Mouse (Mus musculus) telencephalon, adult 2 months (tissue): Measurements from ENCODE around the gene Triobp.
"Not testable (repeated sequence)": the region's sequence is repeated elsewhere in the genome, so short reads cannot be mapped to it uniquely, and the experiment has no call there.

ENCODE experiments used
- DNase-seq: peaks from one replicate; pipeline ENCODE4 v3.0.0-alpha.2; 2011; ENCODE audit warnings: low read depth, low spot score

Gene Triobp

DNA sequence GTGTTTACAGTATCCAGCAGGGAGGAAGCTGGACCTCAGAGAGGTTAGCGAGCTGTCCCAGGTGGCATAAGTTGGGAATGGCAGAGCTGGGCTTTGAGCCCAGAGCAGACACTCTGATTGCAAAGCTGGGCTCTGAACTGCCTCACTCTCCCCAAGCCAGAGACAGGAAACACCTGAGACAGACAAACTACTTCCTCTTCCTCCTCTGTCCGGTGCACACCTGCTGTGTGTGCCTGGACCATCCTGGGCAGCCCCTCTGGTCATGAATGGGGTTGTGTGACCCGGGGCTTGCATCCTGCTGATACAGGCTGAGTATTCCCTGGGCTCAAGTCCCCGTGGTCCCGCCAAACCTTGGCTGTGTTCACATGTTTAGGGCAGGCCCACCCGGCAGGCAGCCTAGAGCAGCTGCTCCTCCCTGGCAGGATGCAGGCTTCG is 52.9 kb downstream of the Triobp start:
- DNase-seq = no peak

DNA sequence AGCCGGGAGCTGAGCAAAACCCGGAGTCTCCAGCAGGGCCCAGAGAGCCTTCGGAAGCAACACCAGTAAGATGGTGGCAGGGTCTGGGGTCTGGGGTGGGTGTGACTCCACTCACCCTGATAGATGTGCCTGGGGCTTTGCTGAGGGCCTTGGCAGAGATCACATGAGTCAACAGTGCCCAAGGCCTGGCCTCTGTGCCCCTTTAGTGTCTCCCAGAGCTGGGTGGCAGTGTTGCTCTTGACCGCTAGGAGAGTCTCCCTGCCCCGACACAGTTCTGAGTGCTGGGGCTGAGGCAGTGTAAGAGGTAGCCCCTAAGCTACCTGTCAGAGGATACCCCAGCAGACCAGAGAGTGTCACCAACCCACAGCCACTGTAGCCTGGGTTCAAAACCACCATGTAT is 54.0 kb downstream of the Triobp start:
- DNase-seq = no peak

DNA sequence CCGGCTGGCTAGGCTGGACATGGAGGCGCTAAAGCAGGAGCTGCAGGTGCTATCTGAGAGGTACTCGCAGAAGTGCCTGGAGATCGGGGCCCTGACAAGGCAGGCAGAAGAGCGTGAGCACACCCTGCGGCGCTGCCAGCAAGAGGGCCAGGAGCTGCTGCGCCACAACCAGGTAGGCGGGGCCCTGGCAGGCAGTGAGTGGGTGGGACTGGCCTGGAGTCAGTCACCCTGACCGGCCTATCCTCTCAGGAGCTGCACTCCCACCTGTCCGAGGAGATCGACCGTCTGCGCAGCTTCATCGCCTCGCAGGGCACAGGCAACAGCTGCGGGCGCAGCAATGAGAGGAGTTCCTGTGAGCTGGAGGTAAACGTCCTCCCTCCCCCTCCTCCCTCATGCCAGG is 54.5 kb downstream of the Triobp start:
- no peak for DNase-seq

DNA sequence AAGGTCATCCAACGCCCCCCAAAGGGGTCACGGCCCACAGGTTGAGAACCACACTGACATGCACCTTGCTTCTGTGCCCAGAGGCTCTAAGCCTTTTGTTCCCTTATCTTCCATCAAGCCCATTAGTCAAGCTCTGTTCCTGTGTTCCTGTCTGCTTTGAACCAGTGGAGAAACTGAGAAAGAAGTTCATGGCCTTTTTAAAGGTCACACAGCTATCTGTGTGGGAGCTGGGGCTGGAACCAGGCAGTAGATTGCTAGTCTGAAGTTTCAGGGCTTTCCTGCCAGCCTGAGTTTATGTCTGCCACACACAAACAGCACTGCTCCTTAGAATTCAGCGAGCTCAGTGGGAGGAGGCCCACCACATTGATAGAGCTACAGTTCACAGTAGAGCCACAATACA is 55.6 kb downstream of the Triobp start:
- DNase-seq = no peak

DNA sequence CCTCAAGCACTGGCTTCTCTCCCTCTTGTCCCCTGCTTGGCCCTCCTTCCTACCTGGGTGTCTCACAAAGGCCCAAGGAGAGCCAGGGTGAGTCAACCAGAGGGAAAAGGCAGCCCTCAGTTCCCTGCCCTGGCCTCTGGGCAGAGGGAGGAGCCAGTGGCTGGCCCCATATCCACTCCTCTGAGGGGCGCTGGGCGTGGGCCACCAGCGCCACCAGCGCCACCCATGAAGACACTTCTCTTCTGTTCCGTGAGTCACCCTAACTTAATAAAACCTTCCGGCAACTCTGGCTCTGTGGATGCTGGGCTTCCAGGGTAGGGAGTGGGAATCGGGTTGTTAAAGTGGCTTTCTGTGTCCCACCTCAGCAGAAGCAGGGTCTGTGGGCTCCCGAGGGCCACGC is 58.1 kb downstream of the Triobp start:
- no peak for DNase-seq

DNA sequence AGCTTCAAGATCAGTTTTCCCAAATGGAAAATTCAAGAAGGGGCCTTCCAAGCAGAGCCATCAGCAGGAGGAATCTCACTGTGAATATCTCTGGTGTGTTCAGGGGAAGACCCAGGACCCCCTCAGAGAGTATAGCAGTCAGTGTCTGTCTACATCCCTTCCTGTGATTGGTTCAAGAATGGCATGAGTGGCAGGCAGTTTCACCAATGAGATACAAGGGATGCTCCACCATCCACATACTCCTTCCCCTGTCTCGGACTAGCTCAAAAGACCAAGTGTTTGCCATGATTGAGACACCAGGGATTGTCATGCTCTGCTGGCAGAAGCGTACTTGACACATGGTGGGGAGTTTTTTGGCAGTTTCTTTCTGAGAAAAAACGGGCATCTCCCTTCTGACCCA is 59.1 kb downstream of the Triobp start:
- no peak for DNase-seq

DNA sequence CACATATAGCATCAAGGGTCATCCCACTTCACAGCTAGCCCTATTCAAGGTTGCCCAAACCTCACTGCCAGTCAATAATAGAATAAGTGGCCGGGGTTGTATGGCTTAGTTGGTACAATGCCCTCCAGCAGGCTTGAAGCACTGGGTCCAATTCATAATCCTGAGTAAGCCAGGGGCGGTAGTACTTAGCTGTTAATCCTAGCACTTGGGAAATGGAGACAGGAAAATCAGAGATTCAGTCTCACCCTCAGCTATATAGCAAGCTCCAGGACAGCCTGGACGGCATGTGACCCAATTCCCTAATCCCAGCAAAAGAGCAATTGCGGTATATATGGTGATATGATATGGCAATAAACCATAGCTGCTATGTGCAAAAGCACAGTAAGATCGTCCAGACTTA is 59.5 kb downstream of the Triobp start:
- DNase-seq = no peak

DNA sequence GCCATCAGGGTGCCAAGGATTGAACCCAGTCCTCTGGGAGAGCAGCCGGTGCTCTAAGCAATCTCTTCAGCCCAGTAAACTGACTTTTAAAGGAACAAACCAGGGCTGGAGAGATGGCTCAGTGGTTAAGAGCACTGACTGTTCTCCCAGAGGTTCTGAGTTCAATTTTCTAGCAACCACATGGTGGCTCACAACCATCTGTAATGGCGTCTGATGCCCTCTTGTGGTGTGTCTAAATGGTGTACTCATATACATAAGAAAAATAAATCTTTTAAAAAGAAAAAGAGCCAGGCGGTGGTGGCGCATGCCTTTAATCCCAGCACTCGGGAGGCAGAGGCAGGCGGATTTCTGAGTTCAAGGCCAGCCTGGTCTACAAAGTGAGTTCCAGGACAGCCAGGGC is 60.3 kb downstream of the Triobp start:
- DNase-seq = not testable (repeated sequence)

DNA sequence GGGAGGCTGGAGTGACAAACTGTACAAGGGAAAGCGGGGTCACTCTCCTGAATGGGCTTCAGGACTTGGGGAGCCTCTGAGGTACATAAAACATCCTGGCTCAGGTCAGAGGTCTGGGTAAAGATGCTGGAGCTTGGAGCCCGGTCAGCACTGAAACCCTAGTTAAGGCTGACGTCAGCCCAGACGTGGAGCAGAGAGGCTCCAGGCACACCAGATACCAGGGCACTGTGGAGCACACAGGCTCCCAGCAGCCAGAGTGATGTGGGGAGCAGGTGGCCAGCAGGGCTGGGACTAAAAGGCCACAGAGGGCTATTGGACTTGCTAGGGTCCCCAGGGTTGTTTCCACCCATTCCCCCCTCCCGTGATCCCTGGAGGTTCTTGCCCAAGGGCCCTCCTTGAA is 62.2 kb downstream of the Triobp start:
- no peak for DNase-seq

DNA sequence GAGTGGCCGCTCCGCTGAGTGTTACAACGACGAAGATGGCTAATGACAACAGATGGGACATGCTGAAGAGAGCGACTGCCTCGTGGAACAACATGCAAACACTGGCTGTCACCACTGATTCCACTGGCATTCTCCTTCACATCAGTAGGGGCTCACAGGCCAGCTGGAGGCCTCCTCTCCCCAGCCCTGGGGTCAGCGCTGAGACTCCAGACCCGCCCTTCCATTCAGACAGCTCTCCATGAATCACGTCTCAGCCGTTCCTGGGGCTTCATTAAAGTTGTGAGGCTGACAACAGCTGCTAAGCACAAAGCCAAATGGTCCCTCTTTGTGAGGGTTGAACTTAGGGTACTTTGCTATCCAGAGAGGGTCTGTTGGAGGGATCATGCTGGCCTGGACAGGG is 64.0 kb downstream of the Triobp start:
- no peak for DNase-seq

DNA sequence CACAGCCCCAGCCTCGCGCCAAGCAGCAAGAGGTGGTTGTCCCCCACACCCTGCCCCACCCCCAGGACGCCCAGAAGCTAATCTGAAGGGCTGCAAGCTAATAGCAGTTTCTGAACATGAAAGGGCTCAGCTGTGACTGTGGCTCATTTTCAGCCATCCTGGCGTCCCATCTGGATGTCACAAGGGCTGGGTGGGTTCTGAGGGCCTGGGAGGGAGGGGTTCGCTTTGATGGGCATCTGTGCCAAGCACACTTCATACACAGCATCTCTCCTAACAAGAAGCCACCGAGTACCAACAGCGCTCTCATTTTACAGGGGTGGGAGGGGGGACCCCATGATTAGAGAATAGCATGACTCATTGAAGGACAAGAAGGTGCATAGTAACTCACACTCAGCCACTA is 65.9 kb downstream of the Triobp start:
- DNase-seq = no peak

DNA sequence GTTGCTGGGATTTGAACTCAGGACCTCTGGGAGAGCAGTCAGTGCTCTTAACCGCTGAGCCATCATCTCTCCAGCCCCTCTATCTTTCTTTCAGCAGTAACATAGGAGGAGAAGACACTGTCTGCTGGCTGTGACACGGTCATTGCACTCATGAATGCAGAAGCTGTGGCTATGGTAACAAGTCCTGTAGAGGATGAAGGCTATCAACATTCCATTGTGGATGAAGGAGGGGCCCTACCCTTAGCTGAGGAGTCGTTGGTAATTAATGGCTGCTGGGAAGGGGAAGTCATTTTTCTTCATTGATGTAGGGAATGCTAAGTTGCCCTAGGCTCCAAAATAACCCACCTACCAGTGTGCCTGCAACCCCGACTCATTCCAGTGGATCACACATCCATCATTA is 70.7 kb downstream of the Triobp start:
- no peak for DNase-seq

DNA sequence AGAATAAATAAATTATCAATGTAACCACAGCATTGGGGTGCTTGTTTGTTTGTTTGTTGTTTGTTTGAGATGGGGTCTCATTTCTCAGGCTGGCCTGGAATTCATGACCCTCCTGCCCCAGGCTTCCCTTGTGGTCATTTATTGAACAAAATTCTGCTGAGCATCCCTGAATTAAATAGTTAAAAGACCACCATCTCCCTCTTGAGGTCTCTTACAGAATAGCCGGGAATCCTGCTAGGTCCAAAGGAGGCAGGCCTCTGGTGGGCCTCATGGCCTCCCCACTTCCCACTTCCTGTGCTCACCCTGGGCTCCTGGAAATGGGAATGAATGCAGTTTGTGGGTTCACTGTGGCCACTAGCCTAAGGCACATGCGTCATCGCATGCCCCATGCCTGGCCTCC is 71.4 kb downstream of the Triobp start:
- no peak for DNase-seq

DNA sequence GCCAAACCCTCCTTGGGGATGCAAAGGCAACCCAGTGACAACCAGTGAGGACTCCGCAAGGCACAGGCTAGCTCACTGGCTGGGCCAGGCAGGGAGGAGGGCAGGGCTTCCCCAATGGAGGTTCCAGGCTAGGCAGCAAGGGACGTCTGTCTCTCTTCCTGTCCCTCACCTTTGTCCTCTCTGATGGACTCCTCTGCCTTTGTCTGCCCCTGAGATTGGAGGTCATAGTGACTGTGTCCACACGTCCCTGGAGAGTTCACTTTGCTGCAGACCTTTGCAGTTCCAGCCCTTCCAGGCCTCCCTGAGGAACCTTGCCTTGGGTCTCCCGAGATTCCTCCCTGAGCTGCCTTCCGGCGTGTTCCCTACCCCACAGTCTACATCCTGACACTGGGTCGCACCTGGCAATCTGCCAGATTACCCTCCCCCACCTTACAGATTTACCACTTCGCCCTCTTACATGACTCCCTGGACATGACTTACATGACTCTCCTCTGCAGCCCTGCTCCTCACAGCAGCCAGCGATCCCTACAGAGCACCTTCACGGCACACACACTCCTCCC is 75.2 kb downstream of the Triobp start:
- no peak for DNase-seq

DNA sequence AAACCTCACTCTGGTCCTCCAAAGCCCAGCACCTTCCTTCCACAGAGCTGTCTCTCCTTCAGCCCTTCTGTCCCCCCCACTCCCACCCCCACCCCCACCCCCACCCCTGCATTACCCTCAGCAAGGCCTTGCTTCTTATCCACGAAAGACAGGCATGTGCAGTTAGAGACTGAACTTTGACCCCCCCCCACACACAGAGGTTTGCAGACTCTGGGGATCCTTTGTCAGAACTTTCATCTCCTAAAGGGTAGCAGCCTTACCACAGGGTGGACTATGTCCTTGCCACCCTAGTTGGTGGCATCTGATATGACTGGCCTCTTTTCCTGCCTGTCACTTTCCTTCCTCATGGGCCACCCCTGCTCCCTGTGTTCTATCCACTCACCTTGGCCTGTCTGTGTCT is 75.8 kb downstream of the Triobp start:
- DNase-seq = no peak

DNA sequence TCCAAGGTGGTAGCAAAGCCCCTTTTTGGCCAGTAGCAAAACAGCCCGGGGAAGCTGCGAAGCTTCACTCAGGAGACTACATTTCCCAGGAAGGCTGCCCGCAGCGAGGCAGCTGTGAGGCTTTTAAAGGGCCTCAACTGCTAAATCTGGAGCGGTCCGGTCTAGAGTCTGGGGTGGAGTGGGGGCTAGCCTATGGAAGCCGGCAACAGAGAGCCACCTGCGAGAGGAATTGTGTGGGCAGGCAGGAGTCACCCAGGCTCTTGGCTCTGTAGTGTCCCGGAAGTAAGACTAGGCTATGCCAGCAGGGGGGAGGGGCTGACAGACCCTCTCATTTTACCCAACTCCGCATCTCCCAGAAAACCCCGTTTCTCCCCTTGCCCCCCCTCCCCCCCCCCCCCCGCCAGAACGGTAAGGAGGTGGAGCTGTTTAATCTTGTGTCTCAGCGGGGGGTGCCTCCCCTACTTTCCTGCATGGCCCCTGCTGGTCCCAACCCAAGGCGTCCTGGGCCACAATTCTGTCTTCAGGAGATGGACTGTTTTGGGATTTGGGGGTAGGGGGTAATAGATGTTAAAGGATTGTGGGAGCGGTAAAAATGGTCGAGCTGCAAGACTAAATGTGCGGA is 78.3 kb downstream of the Triobp start:
- DNase-seq = no peak

DNA sequence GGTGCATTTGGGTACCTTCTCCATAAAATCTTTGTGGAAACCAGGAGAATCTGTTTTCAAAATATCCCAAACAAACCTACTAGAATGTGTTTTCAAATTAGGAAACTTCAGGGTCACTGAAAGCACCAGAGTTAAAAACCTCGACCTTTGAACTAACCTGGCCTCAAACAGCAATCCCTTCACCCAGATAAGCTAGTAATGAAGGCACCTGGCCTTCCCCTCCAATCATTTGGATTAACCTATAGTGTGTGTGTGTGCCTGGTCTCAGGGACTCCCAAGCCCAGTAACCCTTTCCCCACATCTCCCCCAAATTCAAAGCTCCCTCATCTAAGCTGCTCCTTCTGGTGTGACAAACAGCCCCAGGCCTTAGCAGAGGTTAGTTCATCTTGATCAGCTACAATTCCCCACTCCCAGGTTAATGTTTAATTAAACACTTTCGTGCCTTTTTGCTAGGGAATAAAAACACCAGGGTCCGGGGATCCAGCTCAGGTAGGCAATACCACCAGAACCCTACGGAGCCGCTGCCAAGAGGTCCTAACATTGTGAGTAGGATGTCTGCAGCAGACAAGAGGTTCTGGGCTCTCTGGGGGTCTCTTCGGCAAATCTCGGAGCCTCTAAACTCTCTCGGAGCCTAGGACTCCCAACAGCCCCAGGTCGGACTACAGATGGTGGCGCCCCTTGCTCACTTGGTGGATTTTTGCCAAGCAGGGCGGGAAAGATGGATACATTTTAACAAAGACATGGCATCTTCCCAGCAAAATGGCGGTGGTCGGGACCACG is 79.2 kb downstream of the Triobp start:
- DNase-seq = no peak

DNA sequence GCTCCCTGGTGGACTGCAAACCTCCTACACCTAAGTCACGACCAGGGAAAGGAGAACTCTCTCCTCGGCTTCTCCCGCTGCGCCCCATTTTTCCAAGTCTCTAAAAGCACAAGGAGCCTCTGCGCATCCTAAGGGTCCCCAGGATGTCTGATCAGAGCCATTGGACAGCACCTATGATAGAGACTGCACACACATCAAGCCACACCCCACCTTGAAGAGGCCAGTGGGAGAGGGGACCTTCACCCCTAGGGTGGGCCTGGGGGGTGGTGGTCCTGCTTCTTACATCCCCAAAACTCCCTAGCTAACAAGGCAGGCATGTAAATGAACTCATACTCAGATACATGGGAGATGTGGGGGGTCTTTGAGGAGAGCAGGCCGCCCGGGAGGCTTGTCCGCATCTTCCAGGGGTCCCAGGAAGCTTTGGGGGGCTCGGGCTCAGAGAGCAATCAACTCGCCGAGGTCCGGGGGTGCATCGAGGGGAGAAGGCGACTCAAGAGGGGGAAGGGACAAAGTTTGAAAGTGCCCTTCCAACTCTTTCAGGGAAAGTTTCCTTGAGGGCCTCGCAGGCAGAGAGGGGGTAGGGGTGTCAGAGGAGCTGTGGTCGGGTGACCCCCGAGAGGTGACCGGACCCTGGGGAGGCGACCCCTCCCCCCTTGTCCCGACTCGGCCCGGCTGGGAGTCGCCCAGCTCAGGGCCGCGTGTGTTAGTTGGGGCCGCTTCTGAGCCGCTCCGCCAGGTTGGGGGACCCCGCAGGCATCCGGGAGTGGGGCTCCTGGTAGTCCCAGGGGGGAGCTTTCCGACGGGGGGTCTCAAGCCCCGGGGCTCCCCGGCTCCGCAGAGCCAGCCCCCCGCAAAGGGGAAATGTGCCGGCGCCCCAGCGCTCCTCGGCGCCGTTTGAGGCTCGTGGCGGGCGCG is 80.0 kb downstream of the Triobp start:
- DNase-seq = no peak

DNA sequence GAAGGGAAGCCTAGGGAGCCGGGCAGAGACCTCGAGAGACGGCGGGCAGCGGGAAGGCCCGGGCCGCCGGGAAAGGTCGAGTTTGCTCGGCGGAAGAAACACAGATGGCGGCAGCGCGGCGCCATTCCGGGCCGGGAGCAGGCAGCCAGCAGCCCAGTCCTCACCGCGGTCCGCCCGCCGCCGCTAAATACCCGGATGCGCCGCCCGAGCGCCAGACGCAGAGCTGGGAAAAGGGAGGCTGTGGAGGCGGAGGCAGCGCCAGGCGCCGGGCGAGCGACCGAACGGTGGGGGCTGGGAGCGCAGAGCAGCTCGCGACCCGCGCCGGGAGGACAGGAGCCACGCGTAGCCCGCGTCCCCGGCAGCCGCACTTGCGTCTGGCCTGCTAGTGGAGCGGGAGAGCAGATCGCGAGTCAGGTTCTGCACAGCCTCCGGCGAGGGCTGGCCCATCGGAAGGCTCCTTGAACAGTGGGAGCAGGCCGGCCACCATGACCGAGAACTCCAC is 80.8 kb downstream of the Triobp start, which contains the start of gene H1f0:
Gene H1f0, plus strand, starts transcription at position 214 of the 502 bp plus-strand sequence.
- DNase-seq = peak; percentile 73

DNA sequence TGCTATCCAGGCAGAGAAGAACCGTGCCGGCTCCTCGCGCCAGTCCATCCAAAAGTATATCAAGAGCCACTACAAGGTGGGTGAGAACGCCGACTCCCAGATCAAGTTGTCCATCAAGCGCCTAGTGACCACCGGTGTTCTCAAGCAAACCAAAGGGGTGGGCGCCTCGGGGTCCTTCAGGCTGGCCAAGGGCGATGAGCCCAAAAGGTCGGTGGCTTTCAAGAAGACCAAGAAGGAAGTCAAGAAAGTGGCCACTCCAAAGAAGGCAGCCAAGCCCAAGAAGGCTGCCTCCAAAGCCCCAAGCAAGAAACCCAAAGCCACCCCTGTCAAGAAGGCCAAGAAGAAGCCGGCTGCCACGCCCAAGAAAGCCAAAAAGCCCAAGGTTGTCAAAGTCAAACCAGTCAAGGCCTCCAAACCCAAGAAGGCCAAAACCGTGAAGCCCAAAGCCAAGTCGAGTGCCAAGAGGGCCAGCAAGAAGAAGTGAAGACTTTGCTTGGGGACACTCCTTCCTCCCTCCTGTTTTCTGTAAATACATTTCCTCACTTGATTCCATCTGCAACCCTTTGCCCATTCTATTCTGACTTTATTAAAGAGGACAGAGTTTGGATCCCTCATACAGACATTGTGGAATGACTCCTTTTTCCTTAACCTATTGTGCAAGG is 81.4 kb downstream of the Triobp start:
- DNase-seq = no peak

DNA sequence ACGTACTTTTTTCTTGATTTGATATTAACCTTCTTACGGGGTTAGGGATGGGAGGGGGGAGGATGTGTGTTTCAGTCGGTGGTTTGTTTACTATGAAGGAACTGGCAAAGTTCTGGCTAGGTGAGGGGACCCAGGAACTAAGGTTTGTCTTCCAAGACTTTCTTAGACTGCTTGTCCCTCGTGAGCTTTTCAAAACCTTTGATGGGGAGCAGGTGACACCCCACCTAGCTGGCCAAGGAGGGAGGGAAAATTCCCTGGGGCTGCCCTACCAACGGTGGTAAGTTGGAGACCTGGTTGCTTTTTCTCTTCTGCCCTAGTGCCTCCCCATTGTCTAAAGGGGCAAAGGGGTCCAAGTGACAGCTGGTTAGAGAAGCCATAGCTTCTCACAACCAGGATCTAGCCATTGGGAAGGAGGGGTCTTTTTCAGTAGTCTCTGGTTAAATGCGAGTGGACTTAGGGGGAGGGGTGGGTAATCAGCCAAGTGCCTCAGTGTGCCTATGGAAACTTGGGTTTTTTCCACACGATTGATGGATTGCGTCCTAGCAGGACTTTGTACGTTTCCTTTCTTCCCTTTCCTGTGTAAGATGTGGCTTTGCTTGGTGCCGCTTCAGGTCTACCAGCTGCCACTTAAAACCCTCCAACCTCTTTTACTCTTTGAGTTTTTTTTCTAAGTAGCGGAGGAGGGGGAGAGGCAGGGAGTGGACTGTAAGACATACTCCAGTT is 82.2 kb downstream of the Triobp start:
- DNase-seq = no peak
